Mouse (Mus musculus): ENCODE results near the gene Atoh7.
A peak's percentile ranks its signal among the peaks of the same experiment; 100 is the strongest.

Gene Atoh7

GRCm38 (mm10) chr10:63099941-63100562 lies 601 bp downstream of the Atoh7 start:
- DNase-seq: no peak

- DNase-seq: no peak
These were observed 1.2 kb downstream of the Atoh7 start for GRCm38 (mm10) chr10:63100657-63101056.

- peak; percentile 42 for DNase-seq
These were observed 13.7 kb downstream of the Atoh7 start for GRCm38 (mm10) chr10:63113027-63113604.

- DNase-seq: no peak
These were observed 14.4 kb downstream of the Atoh7 start for GRCm38 (mm10) chr10:63113716-63114360.

GRCm38 (mm10) chr10:63115881-63116280 lies 16.4 kb downstream of the Atoh7 start:
- DNase-seq: no peak

GRCm38 (mm10) chr10:63116376-63116775 lies 16.9 kb downstream of the Atoh7 start:
- DNase-seq: no peak

GRCm38 (mm10) chr10:63117583-63117982 lies 18.1 kb downstream of the Atoh7 start:
- DNase-seq: no peak

GRCm38 (mm10) chr10:63119916-63120315 lies 20.5 kb downstream of the Atoh7 start:
- no peak for DNase-seq

GRCm38 (mm10) chr10:63121961-63122360 lies 22.5 kb downstream of the Atoh7 start:
- no peak for DNase-seq

GRCm38 (mm10) chr10:63122516-63122915 lies 23.1 kb downstream of the Atoh7 start:
- peak; percentile 82 for DNase-seq

GRCm38 (mm10) chr10:63123141-63123540 lies 23.7 kb downstream of the Atoh7 start:
- no peak for DNase-seq

GRCm38 (mm10) chr10:63124016-63124415 lies 24.6 kb downstream of the Atoh7 start:
- DNase-seq: no peak

- DNase-seq: peak; percentile 16
These were observed 25.9 kb downstream of the Atoh7 start for GRCm38 (mm10) chr10:63125343-63125742.

- DNase-seq: no peak
These were observed 26.7 kb downstream of the Atoh7 start for GRCm38 (mm10) chr10:63126116-63126515.

GRCm38 (mm10) chr10:63127156-63127555 lies 27.7 kb downstream of the Atoh7 start:
- no peak for DNase-seq

- DNase-seq: no peak
These were observed 28.8 kb downstream of the Atoh7 start for GRCm38 (mm10) chr10:63128256-63128655.

- no peak for DNase-seq
These were observed 31.0 kb downstream of the Atoh7 start for GRCm38 (mm10) chr10:63130500-63130899.

- no peak for DNase-seq
These were observed 32.9 kb downstream of the Atoh7 start for GRCm38 (mm10) chr10:63132356-63132755.

GRCm38 (mm10) chr10:63133326-63133725 lies 33.9 kb downstream of the Atoh7 start:
- DNase-seq: no peak

- no peak for DNase-seq
These were observed 36.2 kb downstream of the Atoh7 start for GRCm38 (mm10) chr10:63135680-63136079.

GRCm38 (mm10) chr10:63136436-63136835 lies 37.0 kb downstream of the Atoh7 start:
- no peak for DNase-seq

GRCm38 (mm10) chr10:63142660-63143059 lies 43.2 kb downstream of the Atoh7 start:
- DNase-seq: peak; percentile 84
